Mouse (Mus musculus) ovary, postnatal 36 days (tissue): ENCODE measurements around the gene Tmem267.
"Not testable (repeated sequence)": the region's sequence is repeated elsewhere in the genome, so short reads cannot be mapped to it uniquely, and the experiment has no call there.

ENCODE experiments used
- DNase-seq: peaks from one replicate; pipeline ENCODE4 v3.0.0; 2022; ENCODE audit warnings: low spot score, mixed read lengths

Gene Tmem267

GRCm38 (mm10) chr13:119487880-119488580 lies at the start of gene Tmem267, which contains the start of gene 3110070M22Rik:
Gene Tmem267 (plus strand): TSS chr13:119488039.
Gene 3110070M22Rik (minus strand): TSS chr13:119488383.
- DNase-seq = peak; percentile 90

GRCm38 (mm10) chr13:119442244-119442643 lies 45.6 kb upstream of the Tmem267 start:
- no peak for DNase-seq

- no peak for DNase-seq
Observed at GRCm38 (mm10) chr13:119453563-119453962, 34.3 kb upstream of the Tmem267 start.

GRCm38 (mm10) chr13:119455082-119455481 lies 32.8 kb upstream of the Tmem267 start:
- no peak for DNase-seq

- no peak for DNase-seq
Observed at GRCm38 (mm10) chr13:119456342-119456741, 31.5 kb upstream of the Tmem267 start.

GRCm38 (mm10) chr13:119461900-119462595 lies 25.8 kb upstream of the Tmem267 start:
- no peak for DNase-seq

GRCm38 (mm10) chr13:119462596-119463560 lies 25.0 kb upstream of the Tmem267 start, which contains the start of gene 4833420G17Rik:
Gene 4833420G17Rik (plus strand): TSS chr13:119462768.
- DNase-seq = peak; percentile 81

- DNase-seq = no peak
Observed at GRCm38 (mm10) chr13:119476631-119477030, 11.2 kb upstream of the Tmem267 start.

GRCm38 (mm10) chr13:119477789-119478188 lies 10.1 kb upstream of the Tmem267 start:
- no peak for DNase-seq

- DNase-seq = no peak
Observed at GRCm38 (mm10) chr13:119487354-119487753, 485 bp upstream of the Tmem267 start.

- DNase-seq = not testable (repeated sequence)
Observed at GRCm38 (mm10) chr13:119492083-119492482, 4.2 kb downstream of the Tmem267 start.

GRCm38 (mm10) chr13:119494938-119495337 lies 7.1 kb downstream of the Tmem267 start:
- DNase-seq = not testable (repeated sequence)

GRCm38 (mm10) chr13:119596321-119597211 lies 108.7 kb downstream of the Tmem267 start:
- DNase-seq = peak; percentile 34

- not testable (repeated sequence) for DNase-seq
Observed at GRCm38 (mm10) chr13:119598466-119598865, 110.6 kb downstream of the Tmem267 start.

- peak; percentile 39 for DNase-seq
Observed at GRCm38 (mm10) chr13:119599066-119599465, 111.2 kb downstream of the Tmem267 start.

GRCm38 (mm10) chr13:119599498-119599897 lies 111.7 kb downstream of the Tmem267 start:
- DNase-seq = not testable (repeated sequence)

GRCm38 (mm10) chr13:119600166-119600565 lies 112.3 kb downstream of the Tmem267 start:
- DNase-seq = peak; percentile 37

- peak; percentile 71 for DNase-seq
Observed at GRCm38 (mm10) chr13:119602688-119603331, 115.0 kb downstream of the Tmem267 start.

- not testable (repeated sequence) for DNase-seq
Observed at GRCm38 (mm10) chr13:119603890-119604289, 116.1 kb downstream of the Tmem267 start.

GRCm38 (mm10) chr13:119604322-119604721 lies 116.5 kb downstream of the Tmem267 start:
- not testable (repeated sequence) for DNase-seq
